Mouse (Mus musculus) left cerebral cortex, postnatal 10 days (tissue): ENCODE results near the gene Gsta3. TPM values are rescaled to one million over a fixed set of nuclear protein-coding genes. Genes with fewer than 3 reads are reported as not detected.
"Not testable (repeated sequence)": the region's sequence is repeated elsewhere in the genome, so short reads cannot be mapped to it uniquely, and the experiment has no call there.

Experiments
- DNase-seq, 2 experiments: peaks; one replicate each; pipeline ENCODE4 v3.0.0; 2021 to 2022; ENCODE audit warnings: low spot score in 2 of 2, mixed read lengths in 1 of 2; ENCODE audit errors: extremely low spot score in 1 of 2
- intact Hi-C: fragments of 180-260 bp; cut with DNase I; formaldehyde crosslinking; loops from one replicate; pipeline ENCODE4 v1.15.1; 2025
- total RNA-seq, 2 experiments: library from RNA; stranded (reverse); gene quantifications; 2 replicates each; pipeline ENCODE4 v1.2.3; 2021

The Gsta3 gene
- total RNA-seq, 2 experiments from 2014 or later = 0.61 to 0.71 TPM

- intact Hi-C loops = no loop called here
Observed at GRCm38 (mm10) chr1:21280306-21280705, 39.9 kb downstream of the Gsta3 start.

GRCm38 (mm10) chr1:21284644-21285043 is 44.3 kb downstream of the Gsta3 start:
- intact Hi-C loops, DNase-seq: not testable (repeated sequence)

More at GRCm38 (mm10) chr1:21280306-21280705, 39.9 kb downstream of the Gsta3 start:
- no peak for DNase-seq

- no peak for DNase-seq
Observed at GRCm38 (mm10) chr1:21291394-21291793, 51.0 kb downstream of the Gsta3 start.

GRCm38 (mm10) chr1:21292590-21292989 is 52.2 kb downstream of the Gsta3 start:
- no peak for DNase-seq
- intact Hi-C loops = no loop called here

More at GRCm38 (mm10) chr1:21291394-21291793, 51.0 kb downstream of the Gsta3 start:
- intact Hi-C loops = no loop called here

GRCm38 (mm10) chr1:21296169-21296568 is 55.8 kb downstream of the Gsta3 start:
- intact Hi-C loops = no loop called here
- DNase-seq = no peak

- intact Hi-C loops = no loop called here
- no peak for DNase-seq
Observed at GRCm38 (mm10) chr1:21298114-21298513, 57.7 kb downstream of the Gsta3 start.

GRCm38 (mm10) chr1:21299826-21300225 is 59.4 kb downstream of the Gsta3 start:
- intact Hi-C loops = no loop called here
- no peak for DNase-seq

- intact Hi-C loops = no loop called here
- no peak for DNase-seq
Observed at GRCm38 (mm10) chr1:21301686-21302085, 61.3 kb downstream of the Gsta3 start.

- intact Hi-C loops = no loop called here
- DNase-seq = no peak
Observed at GRCm38 (mm10) chr1:21304174-21304573, 63.8 kb downstream of the Gsta3 start.

GRCm38 (mm10) chr1:21304646-21305045 is 64.3 kb downstream of the Gsta3 start:
- intact Hi-C loops = no loop called here
- DNase-seq = no peak

- intact Hi-C loops = no loop called here
- DNase-seq = no peak
Observed at GRCm38 (mm10) chr1:21305443-21305842, 65.1 kb downstream of the Gsta3 start.

GRCm38 (mm10) chr1:21314336-21314735 is 73.9 kb downstream of the Gsta3 start:
- intact Hi-C loops = no loop called here

More at GRCm38 (mm10) chr1:21314336-21314735, 73.9 kb downstream of the Gsta3 start:
- DNase-seq = no peak

Other genes starting within 250 kb of the Gsta3 start
- 1 to 10 TPM; 2.5 to 2.9 TPM for gene Tram2, start 161.4 kb upstream of the Gsta3 start, total RNA-seq
- gene Tmem14a, start 22.0 kb upstream of the Gsta3 start, total RNA-seq = 10 to 100 TPM; 22.9 to 23.1 TPM
- gene Khdc1a, start 109.1 kb downstream of the Gsta3 start, total RNA-seq = not detected
- not detected for gene Khdc1c, start 127.7 kb downstream of the Gsta3 start, total RNA-seq
- not detected for gene Khdc1b, start 143.0 kb downstream of the Gsta3 start, total RNA-seq